Mouse (Mus musculus): ENCODE results near the gene Rpl18. TPM values are rescaled to one million over a fixed set of nuclear protein-coding genes. Genes with fewer than 3 reads are reported as not detected.

Rpl18 gene
- polyA plus RNA-seq, 3 experiments from 2014 or later: 1,609 to 2,946 (median 2,383) TPM

- peak; percentile 26 for ATAC-seq
Measured at GRCm38 (mm10) chr7:45700301-45701015, 14.8 kb upstream of the Rpl18 start.

- no peak for ATAC-seq
Measured at GRCm38 (mm10) chr7:45701072-45701471, 14.2 kb upstream of the Rpl18 start.

- ATAC-seq: no peak
Measured at GRCm38 (mm10) chr7:45701607-45702006, 13.7 kb upstream of the Rpl18 start.

GRCm38 (mm10) chr7:45702316-45702715 lies 12.9 kb upstream of the Rpl18 start:
- ATAC-seq: no peak

- ATAC-seq: no peak
Measured at GRCm38 (mm10) chr7:45702809-45703520, 12.3 kb upstream of the Rpl18 start.

GRCm38 (mm10) chr7:45703521-45704033 lies 11.7 kb upstream of the Rpl18 start:
- no peak for ATAC-seq

- peak; percentile 7 for ATAC-seq
Measured at GRCm38 (mm10) chr7:45704046-45704559, 11.2 kb upstream of the Rpl18 start.

GRCm38 (mm10) chr7:45704730-45705442 lies 10.4 kb upstream of the Rpl18 start, which contains the start of gene Dbp:
Gene Dbp, plus strand, starts transcription at chr7:45705088.
- ATAC-seq: peak; percentile 82

GRCm38 (mm10) chr7:45705443-45705864 lies 9.8 kb upstream of the Rpl18 start:
- ATAC-seq: no peak

- no peak for ATAC-seq
Measured at GRCm38 (mm10) chr7:45705873-45706281, 9.4 kb upstream of the Rpl18 start.

GRCm38 (mm10) chr7:45706721-45707241 lies 8.5 kb upstream of the Rpl18 start:
- peak; percentile 7 for ATAC-seq

- ATAC-seq: peak; percentile 14
Measured at GRCm38 (mm10) chr7:45707375-45707967, 7.8 kb upstream of the Rpl18 start.

GRCm38 (mm10) chr7:45708221-45708761 lies 7.0 kb upstream of the Rpl18 start:
- no peak for ATAC-seq

- no peak for ATAC-seq
Measured at GRCm38 (mm10) chr7:45709036-45709435, 6.2 kb upstream of the Rpl18 start.

GRCm38 (mm10) chr7:45709677-45710355 lies 5.4 kb upstream of the Rpl18 start:
- no peak for ATAC-seq

- ATAC-seq: no peak
Measured at GRCm38 (mm10) chr7:45710477-45711191, 4.6 kb upstream of the Rpl18 start.

GRCm38 (mm10) chr7:45711316-45712021 lies 3.8 kb upstream of the Rpl18 start:
- ATAC-seq: no peak

GRCm38 (mm10) chr7:45712022-45712757 lies 3.1 kb upstream of the Rpl18 start:
- ATAC-seq: no peak

- no peak for ATAC-seq
Measured at GRCm38 (mm10) chr7:45713396-45713795, 1.9 kb upstream of the Rpl18 start.

Data from inflammation-experienced regulatory T-cells, adult 6 months (primary cell).